Mouse (Mus musculus) right cerebral cortex, postnatal 4 days (tissue): ENCODE results near the gene Chit1.
A peak's percentile ranks its signal among the peaks of the same experiment; 100 is the strongest.

Experiments used
- DNase-seq: peaks from one replicate; pipeline ENCODE4 v3.0.0-alpha.2; 2022

The Chit1 gene

DNA sequence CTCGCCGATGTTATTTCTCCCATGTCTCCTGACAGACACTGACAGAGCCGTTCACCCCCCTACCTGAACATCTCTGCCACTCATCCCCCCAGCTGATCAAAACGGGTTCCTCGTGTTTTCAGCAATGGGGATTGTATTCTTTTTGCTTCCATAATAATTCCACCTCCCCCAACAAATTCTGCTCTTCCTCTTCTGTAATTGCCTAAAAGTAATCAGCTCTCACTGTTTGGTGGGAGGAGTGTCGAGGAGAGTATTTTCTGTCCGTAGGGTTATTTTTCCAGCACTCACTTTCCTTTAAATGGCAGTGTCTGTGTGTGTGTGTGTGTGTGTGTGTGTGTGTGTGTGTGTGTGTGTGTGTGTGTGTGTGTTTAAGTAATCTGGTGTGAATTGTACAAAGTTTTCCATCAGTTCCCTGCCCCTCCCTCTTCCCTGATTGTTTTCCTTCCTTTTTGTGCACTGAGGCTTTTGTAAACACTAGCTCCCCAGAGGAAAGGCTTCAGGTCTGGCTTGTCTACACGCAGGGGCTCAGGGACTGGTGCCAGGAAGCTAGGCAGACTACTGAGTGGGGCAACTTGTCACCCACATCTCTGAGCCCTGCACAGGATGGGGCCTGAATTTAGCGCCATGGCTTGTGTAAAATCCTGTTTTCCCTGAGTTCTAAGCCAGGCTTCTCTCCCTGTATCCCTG, 31.4 kb upstream of the Chit1 start:
- peak; percentile 55 for DNase-seq

DNA sequence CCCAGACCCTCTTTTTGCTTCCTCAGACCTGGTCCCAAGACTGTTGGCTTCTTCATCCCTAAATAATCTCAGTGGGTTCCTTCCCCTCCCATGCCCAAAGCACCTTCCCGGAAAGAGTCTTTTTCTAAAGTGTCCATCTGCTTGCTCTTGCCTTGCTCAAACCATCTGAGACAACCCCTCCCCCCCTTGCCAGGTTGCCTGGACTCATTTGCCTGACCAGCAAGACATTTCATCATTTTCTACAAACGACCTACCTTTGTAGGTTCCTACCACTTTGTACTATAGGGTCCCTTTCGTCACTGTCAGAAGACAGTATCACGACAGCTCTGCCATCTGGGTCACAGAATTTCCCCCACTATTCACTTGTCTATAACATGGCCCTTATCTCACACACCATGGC, 30.6 kb upstream of the Chit1 start:
- DNase-seq, result no peak

DNA sequence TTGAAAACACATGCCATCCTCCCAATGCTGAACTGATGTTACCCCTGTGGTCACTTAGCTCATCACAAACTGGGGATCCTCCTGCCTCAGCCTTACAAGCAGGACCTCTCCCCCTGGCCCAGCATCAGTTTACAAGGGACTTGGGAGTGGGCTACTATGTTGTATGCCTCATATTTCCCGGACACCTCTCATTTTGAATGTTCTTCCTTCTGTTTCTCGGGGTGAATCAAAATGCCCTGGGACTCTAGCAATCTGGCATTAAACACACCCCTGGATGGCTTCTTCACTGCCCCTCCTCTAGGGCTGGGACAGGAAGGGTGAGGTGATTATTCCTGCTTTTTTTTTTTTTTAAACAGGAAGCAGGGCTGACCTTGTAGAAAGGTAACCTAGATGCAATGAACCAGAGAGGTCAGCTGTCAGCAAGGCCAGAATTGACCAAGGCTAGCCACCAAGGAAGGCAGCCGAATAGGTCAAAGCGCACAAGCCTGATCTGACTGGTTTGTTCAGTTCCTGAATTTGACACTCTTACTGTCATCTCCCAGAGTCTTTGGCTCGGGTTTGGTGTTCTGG, 30.1 kb upstream of the Chit1 start:
- DNase-seq, result no peak

DNA sequence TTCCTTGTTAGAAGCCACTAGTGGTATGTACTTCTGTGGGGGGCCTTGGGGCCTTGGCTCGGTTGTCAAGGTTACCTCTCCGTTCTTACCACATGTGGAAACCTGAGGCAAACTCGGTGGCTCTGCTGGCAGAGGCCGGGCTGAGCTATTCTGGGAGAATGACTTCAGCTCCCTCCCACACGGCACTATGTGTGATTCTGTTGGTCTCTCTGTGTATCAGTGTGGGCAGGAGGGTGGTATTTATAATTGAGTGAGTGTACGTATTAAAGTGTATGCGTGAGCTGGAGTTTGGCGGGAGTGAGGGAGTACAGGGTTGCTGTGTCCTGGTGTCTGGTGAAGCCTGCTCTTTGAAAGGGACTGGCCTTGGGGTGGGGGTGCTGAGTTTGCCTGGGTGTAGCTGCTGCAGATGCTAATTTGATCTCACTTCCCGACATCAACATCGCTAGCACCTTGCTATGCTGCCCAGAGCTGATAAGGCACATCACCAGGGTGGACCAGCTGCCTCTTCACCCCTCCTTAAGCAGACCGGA, 28.0 kb upstream of the Chit1 start:
- no peak for DNase-seq

DNA sequence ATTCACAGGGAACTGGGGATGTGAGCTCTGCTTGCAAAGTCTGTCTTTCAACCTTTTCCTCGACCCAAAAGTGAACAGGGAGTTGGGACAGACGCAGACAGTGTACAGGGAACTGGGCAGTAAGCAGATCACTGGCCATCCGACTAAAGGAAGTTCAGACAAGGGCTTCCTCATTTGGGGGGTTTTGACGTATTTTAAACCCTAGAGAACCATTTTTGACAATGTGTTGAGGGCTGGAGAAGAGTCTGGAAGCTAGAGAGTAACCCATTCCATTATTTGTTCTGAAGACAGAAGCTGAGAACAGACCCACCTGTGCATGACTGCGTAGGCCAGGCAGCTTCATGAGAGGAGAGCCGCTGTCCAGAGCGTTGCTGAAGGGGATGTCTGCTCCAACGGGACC, 27.4 kb upstream of the Chit1 start:
- no peak for DNase-seq

DNA sequence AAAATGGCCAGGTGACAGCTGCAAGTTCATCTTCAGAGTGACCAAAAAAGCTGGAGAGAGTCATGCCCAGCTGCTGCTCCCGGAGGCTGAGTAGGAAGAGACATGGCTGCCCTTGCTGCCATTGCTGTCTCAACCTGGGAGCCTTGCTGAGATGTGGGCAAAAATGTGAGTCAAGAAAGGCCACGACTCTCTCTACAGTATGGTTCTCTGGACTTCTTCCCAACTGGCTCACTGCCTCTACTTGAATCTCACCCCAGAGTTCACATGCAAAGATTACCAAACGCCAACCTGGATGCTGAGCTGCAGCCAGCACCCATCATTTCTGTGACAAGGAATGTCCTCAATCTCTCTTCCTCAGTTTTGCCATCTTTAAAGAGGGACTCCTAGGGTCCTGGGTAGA, 26.9 kb upstream of the Chit1 start:
- DNase-seq, result no peak

DNA sequence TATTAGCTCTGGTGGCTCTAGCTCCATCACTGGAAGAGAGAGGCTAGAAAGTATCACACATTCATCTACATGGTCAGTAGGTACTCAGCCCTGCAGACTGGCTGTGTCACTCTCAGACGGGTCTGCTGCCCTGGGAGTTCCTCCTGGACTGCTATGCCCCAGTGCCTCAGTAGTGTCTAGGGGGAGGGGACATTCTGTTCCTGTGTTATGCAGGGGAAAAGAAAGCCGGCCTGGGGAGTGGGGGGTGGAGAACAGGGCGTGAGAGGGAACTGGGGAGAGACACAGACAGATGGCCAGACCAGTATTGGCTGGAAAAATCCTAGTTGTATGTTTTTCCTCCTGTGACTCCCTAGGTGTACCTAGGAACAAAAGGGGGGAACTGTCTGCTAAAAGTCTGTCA, 25.0 kb upstream of the Chit1 start:
- DNase-seq, result no peak

DNA sequence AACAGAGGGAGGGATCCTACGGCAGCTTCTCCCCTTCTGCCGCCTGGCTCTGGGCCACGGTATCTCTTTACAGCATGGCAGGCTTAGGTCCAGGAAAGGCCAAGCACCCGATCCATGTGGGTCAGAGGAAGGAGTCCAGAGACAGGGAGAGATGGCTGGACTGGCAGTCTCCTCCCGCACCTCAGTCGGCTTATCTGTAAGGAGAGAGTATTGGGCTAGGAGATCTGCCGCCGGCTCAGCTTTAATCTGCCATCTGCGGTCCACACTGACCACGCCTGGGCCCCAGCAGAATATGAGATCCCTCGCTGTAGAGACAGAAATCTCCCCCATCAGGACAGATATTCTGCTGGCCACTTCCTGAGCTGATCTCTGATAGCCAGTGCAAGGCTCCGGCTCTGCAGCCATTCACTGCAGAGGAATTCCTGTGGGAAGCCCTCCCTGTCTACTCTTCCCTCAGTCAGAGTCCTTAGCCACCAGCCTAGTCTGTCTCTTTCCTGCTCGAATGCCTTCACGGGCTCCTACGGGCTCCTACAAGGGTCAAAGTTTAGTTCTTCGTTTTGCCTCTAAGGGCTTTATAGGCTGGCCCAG, 24.1 kb upstream of the Chit1 start:
- DNase-seq, result no peak

DNA sequence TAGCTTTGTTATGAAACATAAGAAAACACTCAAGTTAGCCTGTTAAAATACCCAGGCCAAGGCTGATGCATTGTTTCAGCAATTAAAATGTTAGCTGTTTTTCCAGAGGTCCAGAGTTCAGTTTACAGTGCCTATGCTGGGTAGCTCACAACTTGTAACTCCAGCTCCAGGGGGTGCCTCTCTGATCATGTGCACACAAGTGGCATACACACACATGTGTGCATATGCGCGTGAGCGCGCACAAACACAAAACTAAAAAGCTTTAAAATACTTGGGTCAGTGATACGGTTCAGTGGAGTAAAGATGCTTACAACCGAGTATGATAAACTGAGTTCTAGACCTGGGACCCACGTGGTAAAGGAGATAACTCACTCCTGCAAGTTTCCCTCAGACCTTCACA, 22.0 kb upstream of the Chit1 start:
- DNase-seq, result no peak

DNA sequence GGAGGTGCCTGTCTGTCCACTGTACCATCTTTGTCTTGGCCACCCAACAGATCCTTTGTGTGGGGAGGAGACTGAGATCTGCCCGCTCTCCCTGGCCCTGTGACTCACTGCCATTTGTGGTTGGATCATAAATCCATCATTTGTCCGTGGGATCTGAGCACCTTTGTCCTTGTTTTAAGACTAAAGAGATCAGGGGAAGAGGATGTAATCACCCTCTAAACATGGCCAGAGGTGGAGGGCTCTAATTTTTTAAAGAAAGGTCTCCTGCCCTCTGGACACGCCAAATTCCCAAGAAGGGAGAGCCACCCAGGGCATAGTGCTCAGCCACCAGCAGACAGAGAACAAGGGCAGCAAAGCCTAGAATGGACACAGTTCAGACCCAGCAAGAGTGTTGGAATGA, 19.2 kb upstream of the Chit1 start:
- no peak for DNase-seq

DNA sequence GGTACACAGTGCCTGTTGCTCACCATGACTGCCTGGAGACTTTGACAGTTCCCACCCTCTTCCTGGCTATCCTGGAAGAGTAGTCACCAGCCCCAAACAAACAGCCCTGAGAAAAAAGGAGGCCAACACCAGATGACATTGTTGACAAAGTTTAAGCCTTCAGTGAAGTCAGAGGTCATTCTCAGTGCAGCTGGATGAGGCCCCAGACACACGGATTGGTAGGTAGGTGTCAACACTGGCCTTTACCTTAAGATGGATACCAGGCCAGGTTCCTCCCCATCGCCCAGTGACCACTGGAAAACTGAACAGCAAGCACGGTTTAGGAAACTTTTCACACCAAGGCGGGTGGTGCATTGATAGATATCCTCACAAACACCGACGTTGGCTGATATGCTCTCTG, 18.7 kb upstream of the Chit1 start:
- DNase-seq, result no peak

DNA sequence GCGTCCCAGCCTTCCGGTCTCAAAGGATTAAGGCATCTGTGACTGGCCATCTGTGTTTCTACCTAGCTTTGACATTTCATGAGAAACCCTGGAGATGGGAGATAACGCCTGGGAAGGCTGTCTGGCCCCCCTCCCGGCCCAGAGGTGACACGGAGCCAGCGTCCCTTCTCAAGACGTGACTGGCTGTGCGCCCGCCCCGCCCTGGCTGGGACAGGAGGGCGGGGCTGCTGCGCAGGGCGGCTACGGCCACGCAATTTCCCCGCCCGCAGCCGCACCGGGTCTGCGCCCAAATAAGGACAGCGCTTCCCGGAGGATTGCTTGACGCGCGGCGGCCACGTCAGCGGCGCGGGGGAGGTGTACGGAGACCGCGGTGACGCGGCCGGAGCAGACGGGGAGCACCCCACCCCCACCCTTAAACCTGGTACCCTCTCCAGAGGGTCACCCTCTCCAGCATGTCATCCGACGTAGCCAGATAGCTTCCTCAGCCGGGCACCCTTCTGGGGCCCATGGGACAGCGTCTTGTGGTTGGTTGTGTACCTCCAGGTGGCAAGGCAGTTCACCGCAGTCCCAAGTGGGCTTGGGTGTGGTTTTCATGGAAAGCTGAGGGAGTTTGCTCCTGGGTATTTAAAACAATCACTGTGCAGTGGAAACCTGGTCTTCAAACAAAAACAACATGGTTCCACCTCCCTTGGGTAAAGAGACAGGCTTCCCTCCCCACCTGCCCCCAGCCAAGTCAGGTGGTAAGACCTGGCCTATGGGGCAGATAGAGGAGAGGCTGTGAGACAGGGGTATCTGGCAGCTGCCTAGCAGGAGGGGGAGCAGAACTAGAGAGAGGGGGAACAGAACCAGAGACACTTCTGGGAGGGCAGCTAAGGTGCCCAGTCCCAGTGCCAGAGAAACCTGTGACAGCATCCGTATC, 17.9 kb upstream of the Chit1 start:
- peak; percentile 82 for DNase-seq

DNA sequence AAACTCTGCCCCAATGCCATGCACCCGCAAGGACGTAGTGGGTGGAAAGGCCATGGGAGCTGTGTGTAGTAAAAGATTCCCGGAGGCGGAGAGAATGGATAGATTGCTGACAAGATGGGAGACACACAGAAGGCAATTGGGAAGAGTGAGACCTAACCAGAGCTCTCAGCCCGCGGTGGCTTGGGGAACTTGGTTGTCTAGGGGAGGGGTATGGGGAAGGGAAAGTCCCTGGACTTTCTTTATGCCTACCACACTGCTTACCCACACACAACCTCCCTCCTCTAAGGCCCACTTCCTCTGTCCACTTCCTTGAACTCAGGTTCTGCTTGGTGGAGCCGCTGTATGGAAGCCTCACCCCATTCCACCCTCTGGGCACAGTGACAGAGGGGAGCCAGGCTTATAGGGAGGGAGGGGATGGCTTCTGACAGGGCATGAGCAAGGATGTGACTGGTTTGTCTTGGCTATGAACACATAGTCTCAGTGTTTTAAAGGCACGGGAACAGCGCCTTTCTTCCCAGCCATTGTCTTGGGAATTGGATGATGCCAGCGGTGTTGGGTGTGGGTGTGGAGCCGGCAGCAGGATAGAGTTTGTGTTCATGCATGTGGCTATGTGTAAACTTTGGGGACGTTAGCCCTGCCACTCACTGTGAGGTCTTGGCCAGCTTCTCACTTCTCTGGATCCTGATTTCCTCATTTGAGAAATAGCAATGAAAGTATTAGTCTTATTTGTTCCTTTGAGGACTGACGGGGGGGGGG, 17.1 kb upstream of the Chit1 start:
- no peak for DNase-seq

DNA sequence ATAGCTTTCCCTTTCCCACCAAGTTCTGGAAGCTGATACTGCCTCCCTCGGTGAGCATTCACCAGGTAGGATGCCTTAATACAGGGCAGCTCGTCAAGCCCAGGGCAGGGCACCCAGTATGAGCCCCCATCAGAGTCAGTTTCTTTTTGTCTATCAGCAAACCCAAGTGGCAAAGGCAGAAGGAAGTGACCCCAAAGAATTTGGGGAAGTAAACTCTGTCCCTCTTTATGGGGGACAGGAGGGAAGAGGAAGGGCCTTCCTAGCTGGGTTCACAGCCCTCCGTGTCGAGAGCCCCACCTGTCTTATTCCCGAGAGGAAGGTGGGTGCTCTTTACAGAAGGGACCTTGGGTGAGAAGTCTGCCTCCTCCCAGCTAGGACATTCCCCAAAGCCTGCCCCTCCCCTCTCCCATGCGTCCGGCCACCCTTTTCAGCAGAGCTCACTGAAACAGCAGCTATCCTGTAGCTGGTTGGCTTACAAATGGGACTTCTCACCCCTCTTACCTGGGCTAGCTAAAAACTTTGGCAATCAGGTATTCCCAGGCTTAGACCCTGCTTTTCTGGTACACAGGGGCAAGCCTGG, 15.9 kb upstream of the Chit1 start:
- DNase-seq, result no peak

DNA sequence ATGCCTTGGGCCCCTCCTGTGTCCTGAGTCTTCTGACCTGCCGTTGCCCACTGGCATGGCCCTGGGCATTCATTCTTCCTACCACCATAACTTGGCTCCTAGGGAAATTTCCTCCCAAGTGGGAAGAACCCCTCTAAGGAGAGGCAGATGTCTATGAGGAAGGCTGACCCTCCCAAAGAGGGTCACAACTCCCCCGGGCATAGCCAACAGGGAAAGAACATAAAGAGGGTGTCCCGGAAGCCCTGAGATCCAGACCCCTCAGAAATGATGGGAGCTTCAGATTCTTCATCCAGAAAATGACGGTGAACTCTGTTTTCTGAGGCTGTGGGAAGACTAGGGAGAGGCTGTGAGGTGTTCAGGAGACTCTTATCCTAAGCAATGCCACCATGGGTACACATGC, 15.3 kb upstream of the Chit1 start:
- no peak for DNase-seq

DNA sequence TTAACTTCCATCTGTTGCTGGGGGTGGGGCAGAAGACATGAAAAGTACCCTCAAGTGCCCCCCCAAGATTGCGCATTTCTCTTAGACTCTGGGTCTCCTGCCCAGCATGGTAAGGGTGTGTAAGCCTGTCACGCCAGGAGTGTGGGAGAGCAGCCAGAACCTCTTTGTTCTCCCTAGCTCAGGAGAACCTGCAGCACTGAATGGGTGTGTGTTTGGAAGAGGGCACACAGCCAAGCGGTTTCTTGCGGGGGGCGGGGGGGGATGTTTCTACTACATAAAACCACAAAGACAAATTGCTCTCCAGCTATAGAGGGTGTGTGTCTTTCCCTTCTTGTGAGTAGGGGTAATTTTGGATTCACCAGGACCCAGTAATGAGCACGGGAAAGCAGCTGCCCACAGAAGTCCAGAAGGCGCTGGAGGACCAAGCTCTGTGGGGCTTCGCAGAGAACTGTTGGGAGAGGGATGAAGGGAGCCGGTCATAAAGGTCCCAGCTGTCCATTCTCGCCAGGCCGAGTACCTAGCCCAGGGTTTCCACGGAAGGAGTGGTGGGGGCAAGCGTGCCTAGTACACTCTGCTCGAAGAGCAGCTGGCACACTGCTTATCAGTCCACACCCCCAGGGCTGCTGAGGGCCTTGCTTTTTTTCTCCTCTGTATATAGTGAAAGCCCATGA, 14.6 kb upstream of the Chit1 start:
- DNase-seq, result peak; percentile 60

DNA sequence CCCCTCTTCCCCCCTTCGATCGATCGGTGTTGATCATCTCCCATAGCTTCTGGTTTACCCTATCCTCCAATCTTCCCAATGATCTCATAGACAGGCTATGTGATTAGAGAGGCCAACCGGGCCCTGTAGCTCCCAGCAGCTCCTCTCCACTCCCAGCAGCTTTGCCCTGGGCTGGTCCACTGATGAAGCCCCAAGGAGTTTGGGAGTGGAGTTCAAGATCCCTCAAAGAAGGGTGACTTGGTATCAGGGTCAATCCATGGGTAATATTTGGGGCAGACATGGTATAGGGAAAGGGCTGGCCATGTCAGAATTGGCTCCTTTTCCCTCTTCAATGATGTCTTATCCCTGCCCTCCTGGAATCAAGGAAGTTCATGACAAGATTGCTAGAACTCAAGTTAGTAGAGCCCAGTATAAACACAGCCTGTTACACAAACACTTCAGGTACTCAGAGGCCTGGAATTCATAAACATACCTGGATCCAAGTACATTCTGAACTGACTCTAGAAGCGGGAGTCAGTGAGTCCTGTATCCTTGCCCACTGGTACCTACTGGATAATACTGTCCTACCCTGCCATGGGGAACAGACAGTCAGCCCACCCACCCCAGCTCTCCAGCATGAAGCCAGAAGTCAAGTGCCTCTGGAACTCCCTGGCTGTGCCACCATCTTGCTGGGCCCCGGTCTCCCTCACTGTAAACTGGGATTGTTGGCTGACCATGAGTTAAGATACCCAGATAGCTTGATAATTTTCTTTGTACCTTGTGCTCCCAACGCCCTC, 13.8 kb upstream of the Chit1 start:
- no peak for DNase-seq

DNA sequence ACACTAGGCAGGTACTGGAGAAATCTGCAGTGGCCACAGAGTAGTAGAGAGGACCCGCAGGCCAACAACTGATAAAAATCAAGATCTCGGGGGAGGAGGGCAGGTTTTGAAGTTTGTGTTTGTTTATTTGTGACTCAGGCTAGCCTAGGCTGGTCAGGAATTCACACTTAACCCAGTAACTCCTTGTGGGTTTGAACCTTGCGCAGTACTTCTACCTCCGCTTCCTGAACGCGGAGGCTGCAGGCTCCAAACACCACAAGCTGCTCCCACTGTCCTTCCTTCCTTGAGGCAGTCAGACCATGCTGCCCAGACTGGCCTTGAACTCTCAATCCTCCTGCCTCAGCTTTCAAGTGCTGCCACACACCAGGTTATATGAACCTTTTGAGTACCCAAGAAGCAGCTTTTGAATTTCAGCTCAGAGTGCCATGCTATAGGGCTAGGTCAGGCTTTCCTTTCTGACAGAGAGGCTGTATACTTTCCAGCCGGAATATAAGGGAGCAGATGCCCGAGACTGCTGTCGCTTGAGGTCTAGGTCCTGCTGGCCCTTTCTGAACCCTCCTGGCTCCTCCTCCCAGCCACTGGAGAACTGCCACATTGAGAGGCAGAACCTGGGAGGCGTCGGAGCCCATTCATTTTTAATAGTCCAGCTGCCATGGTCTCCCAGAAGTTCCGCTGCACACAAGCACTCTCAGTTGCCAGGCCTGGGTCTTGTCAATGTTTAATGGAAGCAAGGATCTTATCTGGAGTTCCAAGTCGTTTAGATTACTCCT, 12.9 kb upstream of the Chit1 start:
- no peak for DNase-seq

DNA sequence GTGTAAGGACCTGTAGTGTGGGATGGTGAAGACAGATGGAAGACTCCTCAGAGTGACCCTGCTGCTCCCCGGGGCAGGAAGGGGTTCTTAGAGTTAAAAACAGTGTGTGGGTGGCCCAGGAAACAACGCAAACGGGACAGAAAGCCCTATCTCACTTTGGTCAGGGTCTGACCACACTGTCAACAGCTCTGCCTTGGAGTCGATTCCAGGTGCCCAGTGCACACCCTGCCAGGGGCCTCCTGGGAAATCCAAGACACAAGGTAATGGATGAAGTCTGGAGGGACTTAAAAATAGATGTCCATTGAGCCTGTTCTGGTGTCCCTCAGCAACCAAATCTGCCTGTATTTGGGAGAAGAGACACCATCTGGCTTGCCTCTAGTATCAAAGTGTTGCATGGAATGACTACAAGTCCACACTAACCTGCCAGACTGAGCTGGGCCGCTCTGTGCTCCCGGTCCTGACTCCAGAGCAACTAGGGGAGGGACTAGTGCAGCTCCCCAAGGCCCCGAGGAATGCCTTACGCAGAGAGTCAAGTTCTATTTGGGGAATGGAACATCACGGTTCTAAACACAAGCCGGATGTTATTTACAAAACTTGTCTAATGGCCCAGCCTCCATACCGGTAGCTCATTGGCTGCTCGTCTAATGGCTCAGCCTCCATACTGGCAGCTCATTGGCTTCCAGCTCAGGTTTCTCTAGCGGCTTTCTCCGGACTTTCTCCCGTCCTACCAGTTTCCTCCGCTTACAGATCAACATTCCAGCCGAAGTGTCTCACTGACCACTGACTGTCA, 12.1 kb upstream of the Chit1 start:
- no peak for DNase-seq
